Mouse (Mus musculus) intestine, embryonic 16.5 days (tissue): ENCODE data around the gene Arhgap8. TPM values are rescaled to one million over a fixed set of nuclear protein-coding genes. Genes with fewer than 3 reads are reported as not detected.
"Not testable (repeated sequence)": the region's sequence is repeated elsewhere in the genome, so short reads cannot be mapped to it uniquely, and the experiment has no call there.

Experiments used
- ATAC-seq: fragments of 200-750 bp; cut with Nextera tagmentation; 2 replicates; pipeline ENCODE4 v1.8.0; 2017; ENCODE audit warnings: moderate TSS enrichment, moderate library complexity
- H3K27ac ChIP-seq: fragments of 300-500 bp; sonication (generic); 2 replicates; pipeline ENCODE4 v1.5.1; 2014; ENCODE audit warnings: mild to moderate bottlenecking, low read length
- H3K27me3 ChIP-seq: fragments of 300-500 bp; sonication (generic); replicated peaks from 2 replicates; pipeline ENCODE4 v1.6.1; 2014; ENCODE audit warnings: low read length, control low read depth, mixed read lengths; ENCODE audit not compliant: control insufficient read depth, insufficient read depth
- H3K36me3 ChIP-seq: fragments of 300-500 bp; sonication (generic); 2 replicates; pipeline ENCODE4 v1.6.1; 2014; ENCODE audit warnings: low read length, control low read depth; ENCODE audit not compliant: control insufficient read depth, insufficient read depth
- H3K4me1 ChIP-seq: fragments of 300-500 bp; sonication (generic); 2 replicates; pipeline ENCODE4 v1.6.1; 2014; ENCODE audit warnings: low read length, control low read depth, mixed read lengths; ENCODE audit not compliant: control insufficient read depth, insufficient read depth
- H3K4me2 ChIP-seq: fragments of 300-500 bp; sonication (generic); 2 replicates; pipeline ENCODE4 v1.6.1; 2014; ENCODE audit warnings: low read depth, low read length, control low read depth
- H3K4me3 ChIP-seq: fragments of 300-500 bp; sonication (generic); 2 replicates; pipeline ENCODE4 v1.5.1; 2014; ENCODE audit warnings: mild to moderate bottlenecking, low read length
- H3K9ac ChIP-seq: fragments of 300-500 bp; sonication (generic); 2 replicates; pipeline ENCODE4 v1.6.1; 2014; ENCODE audit warnings: low read depth, low read length
- H3K9me3 ChIP-seq: fragments of 300-500 bp; sonication (generic); 2 replicates; pipeline ENCODE4 v1.6.1; 2016; ENCODE audit warnings: low read length, control low read depth; ENCODE audit not compliant: control insufficient read depth
- WGBS: fragments of 180-500 bp; shearing (Covaris S2); extraction: QIAGEN DNeasy Blood & Tissue Kit; methylation state at CpG from one replicate; pipeline ENCODE4 v1.1.7; 2014; 5-methylcytosine and 5-hydroxymethylcytosine counted together
- polyA plus RNA-seq: library from polyadenylated mRNA; unstranded; fragments of >200 nt; fragmentation: Nextera tagmentation; extraction: Ambion mirVana; gene quantifications from 2 replicates; pipeline ENCODE4 v1.2.1, GENCODE M21; 2015

Arhgap8 gene
- polyA plus RNA-seq, 1 experiment from 2014 or later: 16.3 TPM

- Histone ChIP-seq H3K36me3 (peaks cover 9% of the 10 kb centered on the region), H3K9ac (no peak overlapping the region), H3K4me2 (no peak overlapping the region), H3K4me1 (peaks cover 19% of the 10 kb centered on the region), H3K9me3 (no peaks in the 10 kb centered on the region), H3K27me3 (no peaks in the 10 kb centered on the region), H3K4me3 (no peak overlapping the region), H3K27ac (0 out of 2 replicates have a peak overlapping the region, but pooled peaks have one; percentile 42)
- peak; percentile 43 for ATAC-seq
- WGBS: 72% methylated on average over 6 of the region's 6 CpGs
Measured at GRCm38 (mm10) chr15:84705351-84705901, 14.4 kb upstream of the Arhgap8 start.

GRCm38 (mm10) chr15:84706983-84707619 lies 12.8 kb upstream of the Arhgap8 start:
- H3K9ac ChIP-seq: peak overlapping the region; percentile 27; the same call in 1 of the 2 replicates
- no peak overlapping the region for H3K4me2 ChIP-seq
- H3K9me3 ChIP-seq: no peaks in the 10 kb centered on the region
- 45% methylated on average over 6 of the region's 6 CpGs for WGBS
- peak; percentile 34 for ATAC-seq
- H3K27me3 ChIP-seq: no peaks in the 10 kb centered on the region
- peak overlapping the region; percentile 57 for H3K27ac ChIP-seq
- H3K4me3 ChIP-seq: no peak overlapping the region
- H3K36me3 ChIP-seq: peaks cover 7% of the 10 kb centered on the region; the same call in 1 of the 2 replicates
- H3K4me1 ChIP-seq: peaks cover 27% of the 10 kb centered on the region

- WGBS: 47% methylated on average over 14 of the region's 14 CpGs
- Histone ChIP-seq H3K9me3 (no peaks in the 10 kb centered on the region), H3K4me2 (peak overlapping the region; percentile 17; the same call in 1 of the 2 replicates), H3K27me3 (no peaks in the 10 kb centered on the region), H3K27ac (peak overlapping the region; percentile 87), H3K4me3 (no peak overlapping the region), H3K36me3 (no peaks in the 10 kb centered on the region), H3K4me1 (peaks cover 22% of the 10 kb centered on the region), H3K9ac (0 out of 2 replicates have a peak overlapping the region, but pooled peaks have one; percentile 20)
- ATAC-seq: peak; percentile 52
Measured at GRCm38 (mm10) chr15:84712566-84713405, 7.1 kb upstream of the Arhgap8 start.

- H3K36me3 ChIP-seq: no peaks in the 10 kb centered on the region
- H3K4me3 ChIP-seq: peak overlapping the region; percentile 25
- peak overlapping the region; percentile 47 for H3K4me2 ChIP-seq
- H3K27ac ChIP-seq: peak overlapping the region; percentile 90
- H3K9me3 ChIP-seq: no peaks in the 10 kb centered on the region
- under 1% methylated on average over 17 of the region's 17 CpGs for WGBS
- H3K9ac ChIP-seq: peak overlapping the region; percentile 63
- peak; percentile 77 for ATAC-seq
- peaks cover 22% of the 10 kb centered on the region for H3K4me1 ChIP-seq
- H3K27me3 ChIP-seq: no peaks in the 10 kb centered on the region
Measured at GRCm38 (mm10) chr15:84714730-84715129, 5.1 kb upstream of the Arhgap8 start.

- H3K4me1 ChIP-seq: peaks cover 20% of the 10 kb centered on the region
- H3K9me3 ChIP-seq: no peaks in the 10 kb centered on the region
- H3K9ac ChIP-seq: peak overlapping the region; percentile 63
- peak overlapping the region; percentile 90 for H3K27ac ChIP-seq
- H3K27me3 ChIP-seq: no peaks in the 10 kb centered on the region
- H3K36me3 ChIP-seq: no peaks in the 10 kb centered on the region
- peak overlapping the region; percentile 47 for H3K4me2 ChIP-seq
- 0 out of 2 replicates have a peak, but pooled peaks have one; percentile 13 for ATAC-seq
- peak overlapping the region; percentile 25 for H3K4me3 ChIP-seq
- WGBS: 32% methylated on average over 11 of the region's 11 CpGs
Measured at GRCm38 (mm10) chr15:84715132-84715531, 4.7 kb upstream of the Arhgap8 start.

- not testable (repeated sequence) for H3K9me3 ChIP-seq, ATAC-seq, H3K27ac ChIP-seq, H3K9ac ChIP-seq, H3K36me3 ChIP-seq, H3K27me3 ChIP-seq, H3K4me2 ChIP-seq, H3K4me3 ChIP-seq
- WGBS: 64% methylated on average over 6 of the region's 6 CpGs
- peaks cover 13% of the 10 kb centered on the region; the same call in 1 of the 2 replicates for H3K4me1 ChIP-seq
Measured at GRCm38 (mm10) chr15:84717570-84718270, 2.1 kb upstream of the Arhgap8 start.

GRCm38 (mm10) chr15:84718785-84719184 lies 1.1 kb upstream of the Arhgap8 start:
- peaks cover 12% of the 10 kb centered on the region; the same call in 1 of the 2 replicates for H3K4me1 ChIP-seq
- ATAC-seq: no peak

GRCm38 (mm10) chr15:84720291-84721204 lies 696 bp downstream of the Arhgap8 start:
- WGBS: 8% methylated on average over 33 of the region's 33 CpGs

More at GRCm38 (mm10) chr15:84718785-84719184, 1.1 kb upstream of the Arhgap8 start:
- Histone ChIP-seq H3K36me3 (no peaks in the 10 kb centered on the region), H3K9me3 (no peaks in the 10 kb centered on the region), H3K27me3 (no peaks in the 10 kb centered on the region), H3K9ac (no peak overlapping the region), H3K4me2 (no peak overlapping the region), H3K27ac (no peak overlapping the region), H3K4me3 (no peak overlapping the region)
- 71% methylated on average over 3 of the region's 3 CpGs for WGBS

More at GRCm38 (mm10) chr15:84720291-84721204, 696 bp downstream of the Arhgap8 start:
- Histone ChIP-seq H3K4me1 (peaks cover 12% of the 10 kb centered on the region; the same call in 1 of the 2 replicates), H3K4me3 (peak overlapping the region; percentile 55), H3K4me2 (peak overlapping the region; percentile 92), H3K9me3 (no peaks in the 10 kb centered on the region), H3K9ac (peak overlapping the region; percentile 68), H3K27me3 (no peaks in the 10 kb centered on the region), H3K27ac (0 out of 2 replicates have a peak overlapping the region, but pooled peaks have one; percentile 17), H3K36me3 (no peaks in the 10 kb centered on the region)
- ATAC-seq: peak; percentile 30
